Mouse (Mus musculus): ENCODE measurements around the gene Gm20388.

DNA sequence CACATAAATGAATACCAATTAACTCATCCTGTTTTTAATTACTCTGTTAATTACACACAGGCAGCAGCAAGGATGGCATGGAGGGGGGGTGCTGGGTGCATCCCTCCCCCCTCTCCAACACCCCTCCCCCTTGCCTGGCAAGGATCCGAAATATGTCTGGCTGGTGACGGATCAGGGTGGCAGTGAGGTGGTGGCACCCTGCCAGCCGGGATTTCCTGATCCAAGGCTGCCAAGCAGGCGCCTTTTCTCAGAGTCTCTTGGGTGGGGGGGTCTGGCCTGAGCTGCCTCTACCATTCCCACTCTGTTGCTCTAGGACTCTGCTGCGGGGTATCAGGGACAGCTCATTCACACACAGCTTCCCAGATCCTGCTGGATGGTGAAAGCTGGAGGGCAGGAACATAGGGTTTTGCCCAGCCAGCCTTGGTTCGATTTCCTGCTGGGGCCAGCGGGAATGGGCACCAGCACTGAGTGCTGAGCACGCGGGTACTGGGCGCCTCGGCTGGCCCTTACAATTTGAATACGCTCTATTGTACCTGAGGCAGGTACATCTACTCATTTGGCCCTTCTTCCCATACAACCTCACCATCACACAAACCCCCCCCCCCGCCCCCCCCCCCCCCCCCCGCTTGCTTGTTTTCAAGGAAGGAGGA is 2755.2 kb downstream of the Gm20388 start:
- TF ChIP-seq CTCF (IDR thresholded peaks at IDR 0.05; ENCODE audit: low read depth, low read length): no peak
- no peak for TF ChIP-seq POLR2A (IDR thresholded peaks at IDR 0.05; ENCODE audit: insufficient read depth, low read length)

All from ES-Bruce4 (cell line).